Mouse (Mus musculus) right cerebral cortex, postnatal 36 days (tissue): ENCODE results near the gene Pcgf5.
A peak's percentile ranks its signal among the peaks of the same experiment; 100 is the strongest.
"Not testable (repeated sequence)": the region's sequence is repeated elsewhere in the genome, so short reads cannot be mapped to it uniquely, and the experiment has no call there.

ENCODE experiments used
- DNase-seq, 2 experiments: peaks; one replicate each; pipeline ENCODE4 v3.0.0; 2022; ENCODE audit warnings: low spot score in 2 of 2, mixed read lengths in 1 of 2

Pcgf5 gene

GRCm38 (mm10) chr19:36384426-36384825, 36.3 kb downstream of the Pcgf5 start:
- no peak for DNase-seq

- no peak for DNase-seq
Measured at GRCm38 (mm10) chr19:36388502-36388901, 40.4 kb downstream of the Pcgf5 start.

GRCm38 (mm10) chr19:36390714-36391113, 42.6 kb downstream of the Pcgf5 start:
- no peak for DNase-seq

GRCm38 (mm10) chr19:36398500-36398899, 50.4 kb downstream of the Pcgf5 start:
- no peak for DNase-seq

GRCm38 (mm10) chr19:36408352-36409100, 60.4 kb downstream of the Pcgf5 start:
- DNase-seq: no peak

GRCm38 (mm10) chr19:36409280-36409860, 61.3 kb downstream of the Pcgf5 start:
- DNase-seq: peak; percentile 73 to 79

- DNase-seq: peak in 1 of 2 experiments; percentile 3
Measured at GRCm38 (mm10) chr19:36409861-36410392, 61.8 kb downstream of the Pcgf5 start.

GRCm38 (mm10) chr19:36419885-36420284, 71.8 kb downstream of the Pcgf5 start:
- no peak for DNase-seq

GRCm38 (mm10) chr19:36427195-36427876, 79.2 kb downstream of the Pcgf5 start:
- no peak for DNase-seq

- DNase-seq: no peak
Measured at GRCm38 (mm10) chr19:36428116-36428515, 80.0 kb downstream of the Pcgf5 start.

GRCm38 (mm10) chr19:36429354-36429753, 81.2 kb downstream of the Pcgf5 start:
- no peak for DNase-seq

- no peak for DNase-seq
Measured at GRCm38 (mm10) chr19:36433161-36433560, 85.1 kb downstream of the Pcgf5 start.

- peak in 1 of 2 experiments; percentile 12 for DNase-seq
Measured at GRCm38 (mm10) chr19:36439894-36440714, 92.0 kb downstream of the Pcgf5 start.

- DNase-seq: no peak
Measured at GRCm38 (mm10) chr19:36450997-36451608, 103.0 kb downstream of the Pcgf5 start.

GRCm38 (mm10) chr19:36451731-36452130, 103.6 kb downstream of the Pcgf5 start:
- DNase-seq: no peak

- DNase-seq: not testable (repeated sequence)
Measured at GRCm38 (mm10) chr19:36452210-36452609, 104.1 kb downstream of the Pcgf5 start.

- DNase-seq: no peak
Measured at GRCm38 (mm10) chr19:36453451-36453850, 105.3 kb downstream of the Pcgf5 start.

- DNase-seq: peak; percentile 24 to 51
Measured at GRCm38 (mm10) chr19:36470106-36470505, 122.0 kb downstream of the Pcgf5 start.

GRCm38 (mm10) chr19:36471325-36471724, 123.2 kb downstream of the Pcgf5 start:
- no peak for DNase-seq

GRCm38 (mm10) chr19:36476596-36476995, 128.5 kb downstream of the Pcgf5 start:
- no peak for DNase-seq

GRCm38 (mm10) chr19:36477151-36477550, 129.0 kb downstream of the Pcgf5 start:
- peak; percentile 48 to 59 for DNase-seq
